Mouse (Mus musculus) liver, embryonic 14.5 days (tissue): ENCODE measurements at regions not wholly inside any gene's neighbourhood (a gene's known extent, or its start where the extent isn't known, plus 50 kb on each side); places are given as distances from the start of the nearest gene placed in this dataset.

Experiments
- CTCF ChIP-seq: IDR thresholded peaks from 2 replicates; pipeline ENCODE4 v1.5.1; 2016; ENCODE audit warnings: antibody characterized with exemption, low read depth, control low read depth
- EP300 ChIP-seq: IDR thresholded peaks from 2 replicates; pipeline ENCODE4 v1.6.1; 2016; ENCODE audit warnings: antibody characterized with exemption, low read depth

DNA sequence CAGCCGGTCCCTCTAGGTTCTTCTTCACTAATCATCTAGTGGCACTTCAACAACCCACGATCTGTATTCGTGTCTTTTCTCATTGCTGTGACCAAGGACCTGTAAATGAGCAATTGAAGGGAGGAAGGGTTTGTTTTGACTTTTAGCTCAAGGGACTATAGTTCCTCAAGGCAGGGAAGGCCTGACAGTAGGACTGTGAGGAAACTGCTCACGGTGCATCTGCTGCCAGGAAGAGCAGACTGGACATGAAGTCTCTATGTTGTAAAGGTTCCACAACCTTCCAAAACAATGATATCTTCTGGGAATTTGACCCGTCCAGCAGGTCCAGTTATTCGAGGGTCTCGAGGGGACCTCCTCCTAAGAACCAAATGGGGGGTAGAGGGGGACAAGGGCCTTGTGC lies 300.8 kb downstream of the Med10 start:
- no peak for TF ChIP-seq CTCF
- no peak for TF ChIP-seq EP300
